Mouse (Mus musculus) kidney, postnatal 4 days (tissue): Measurements from ENCODE around the gene Rcor2.

Source experiments
- DNase-seq, 2 experiments: peaks; one replicate each; pipeline ENCODE4 v3.0.0; 2021; ENCODE audit warnings: mixed read lengths in 2 of 2

Gene Rcor2

GRCm38 (mm10) chr19:7265478-7266191 is 1.5 kb upstream of the Rcor2 start:
- DNase-seq, result peak in 1 of 2 experiments; percentile 47

DNA sequence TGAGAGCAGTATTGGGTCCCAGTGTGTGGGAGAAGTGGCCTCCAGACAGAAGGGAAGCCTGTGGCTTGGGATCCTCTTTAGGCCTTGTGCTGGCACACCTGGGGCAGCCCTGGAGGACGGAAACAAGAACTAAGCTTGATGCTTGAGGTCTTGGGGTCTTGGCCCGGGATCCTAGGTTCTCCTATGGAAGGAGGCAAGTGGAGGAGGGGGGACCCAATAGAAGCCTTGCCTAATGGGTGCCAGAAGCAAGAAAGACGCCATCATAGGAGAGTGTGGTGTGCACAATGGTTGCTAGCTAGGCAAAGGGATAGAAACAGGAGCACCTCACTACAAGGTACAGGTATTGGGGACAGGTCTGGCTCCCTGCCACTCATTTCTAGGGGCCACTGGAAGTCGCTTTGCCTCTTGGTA is 699 bp upstream of the Rcor2 start:
- DNase-seq, result no peak

DNA sequence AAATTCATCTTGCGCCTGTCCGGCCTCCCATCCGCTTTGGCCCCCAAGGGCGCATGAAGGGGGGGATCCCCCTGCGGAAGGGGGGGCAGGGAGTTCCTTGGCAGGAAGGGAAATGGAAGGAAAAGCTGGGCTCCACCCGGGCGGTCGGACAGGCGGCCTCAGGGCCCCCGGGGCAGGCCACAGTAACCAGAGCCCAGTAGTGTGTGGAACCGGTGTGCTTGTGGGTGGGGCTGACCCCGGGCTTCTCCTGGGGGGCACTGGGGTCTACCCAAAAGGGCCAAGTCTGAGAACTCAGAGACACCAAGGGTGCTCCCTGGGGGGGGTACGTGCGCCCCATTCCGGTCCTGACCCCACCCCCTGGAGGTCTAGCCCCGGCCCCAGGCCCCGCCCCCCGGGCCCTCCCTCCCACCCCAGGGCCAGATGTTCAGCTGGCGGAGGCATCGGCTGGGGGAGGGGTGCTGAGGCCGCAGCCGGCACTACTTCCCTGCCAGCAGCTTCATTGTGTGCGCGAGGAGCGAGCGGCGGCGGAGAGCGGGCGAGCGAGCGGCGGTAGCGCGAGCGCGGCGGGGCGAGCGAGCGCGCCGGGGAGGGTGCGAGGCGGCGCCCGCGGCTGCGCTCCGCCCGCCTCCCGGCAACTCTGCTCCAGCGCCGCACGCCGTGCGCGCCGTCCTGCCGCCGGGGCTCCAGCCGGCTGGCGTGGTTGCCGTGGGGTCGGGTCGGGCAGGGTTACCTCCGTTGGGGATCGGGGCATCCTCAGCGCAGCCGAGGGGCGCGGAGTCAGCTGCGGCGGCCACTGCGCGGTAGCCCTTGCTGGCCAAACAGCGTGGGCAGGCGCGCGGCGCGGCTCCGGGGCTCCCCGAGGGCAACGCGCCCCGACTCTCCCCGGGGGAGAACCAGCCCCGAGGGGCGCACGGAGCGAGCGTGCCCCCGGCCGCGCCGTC is 926 bp downstream of the Rcor2 start:
- peak; percentile 89 to 94 for DNase-seq

DNA sequence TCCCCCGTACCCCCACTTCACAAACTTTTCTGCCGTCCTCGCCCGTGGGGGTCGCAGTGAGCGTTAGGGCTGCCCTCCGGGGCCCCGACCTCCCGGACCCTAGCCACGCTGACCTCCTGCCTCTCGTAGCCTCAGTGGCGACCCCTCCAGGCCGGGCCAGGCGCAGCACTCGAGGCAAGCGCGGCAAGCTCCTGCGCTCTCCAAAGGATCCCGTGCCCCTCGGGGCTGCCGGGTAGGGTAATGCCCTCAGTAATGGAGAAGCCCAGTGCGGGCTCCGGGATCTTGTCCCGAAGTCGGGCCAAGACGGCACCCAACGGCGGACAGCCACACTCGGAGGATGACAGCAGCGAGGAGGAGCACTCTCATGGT is 1.6 kb downstream of the Rcor2 start:
- peak; percentile 90 to 93 for DNase-seq

GRCm38 (mm10) chr19:7269290-7270044 is 2.3 kb downstream of the Rcor2 start:
- DNase-seq, result peak in 1 of 2 experiments; percentile 48

GRCm38 (mm10) chr19:7273486-7273885 is 6.4 kb downstream of the Rcor2 start:
- DNase-seq, result no peak

- no peak for DNase-seq
Observed at GRCm38 (mm10) chr19:7274326-7274990, 7.3 kb downstream of the Rcor2 start.

DNA sequence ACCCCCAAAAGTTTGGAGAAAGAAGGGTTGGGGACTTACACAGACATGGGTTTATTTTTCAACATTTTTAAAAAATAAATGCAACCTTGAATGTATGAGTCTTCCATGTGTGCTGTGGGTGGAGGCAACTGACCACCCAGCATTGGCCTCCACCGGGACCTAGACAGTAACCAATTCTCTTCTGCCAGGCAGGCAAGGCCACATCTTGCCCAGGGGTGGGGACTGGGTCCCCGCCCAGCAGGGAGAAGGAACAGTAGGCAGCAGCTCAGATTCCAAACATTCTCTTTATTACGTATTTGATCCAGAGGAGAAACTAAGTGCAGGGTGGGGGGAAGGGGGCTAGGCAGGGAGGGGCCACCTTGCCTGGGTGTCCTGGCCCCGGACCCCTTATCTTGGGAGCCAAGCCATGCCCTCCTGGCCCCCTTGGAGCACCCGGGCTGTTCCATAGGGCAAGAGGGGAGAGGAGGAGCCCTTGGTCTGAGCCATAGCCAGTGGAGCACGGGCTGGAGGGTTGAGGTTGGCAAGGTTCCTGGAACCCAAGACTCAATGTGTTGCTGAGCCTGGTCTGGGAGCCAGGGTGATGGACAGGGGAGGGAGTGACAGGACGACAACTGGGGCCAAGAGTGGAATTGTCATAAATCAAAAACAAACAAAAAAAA is 8.1 kb downstream of the Rcor2 start:
- DNase-seq, result no peak

GRCm38 (mm10) chr19:7276053-7276659 is 9.0 kb downstream of the Rcor2 start:
- DNase-seq, result no peak

DNA sequence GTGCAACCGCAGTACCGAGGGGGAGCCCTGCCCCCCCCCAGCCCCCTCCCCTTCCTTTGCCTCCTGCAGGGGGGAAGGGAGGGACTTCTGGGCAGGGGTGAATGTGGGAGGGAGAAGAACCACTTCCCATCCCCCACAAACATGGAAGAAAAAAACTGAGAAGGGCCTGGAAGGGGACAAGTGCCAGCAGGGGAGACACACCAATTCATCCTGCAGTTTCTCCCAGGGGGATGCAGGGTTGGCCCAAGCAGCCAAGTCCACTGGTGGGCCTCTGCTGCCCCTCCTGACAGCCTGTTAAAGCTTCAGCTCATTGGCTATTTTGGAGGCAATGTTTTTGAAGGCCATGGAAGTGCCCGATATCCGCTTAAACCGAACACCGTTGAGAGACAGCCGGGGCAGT is 9.7 kb downstream of the Rcor2 start:
- DNase-seq, result no peak

DNA sequence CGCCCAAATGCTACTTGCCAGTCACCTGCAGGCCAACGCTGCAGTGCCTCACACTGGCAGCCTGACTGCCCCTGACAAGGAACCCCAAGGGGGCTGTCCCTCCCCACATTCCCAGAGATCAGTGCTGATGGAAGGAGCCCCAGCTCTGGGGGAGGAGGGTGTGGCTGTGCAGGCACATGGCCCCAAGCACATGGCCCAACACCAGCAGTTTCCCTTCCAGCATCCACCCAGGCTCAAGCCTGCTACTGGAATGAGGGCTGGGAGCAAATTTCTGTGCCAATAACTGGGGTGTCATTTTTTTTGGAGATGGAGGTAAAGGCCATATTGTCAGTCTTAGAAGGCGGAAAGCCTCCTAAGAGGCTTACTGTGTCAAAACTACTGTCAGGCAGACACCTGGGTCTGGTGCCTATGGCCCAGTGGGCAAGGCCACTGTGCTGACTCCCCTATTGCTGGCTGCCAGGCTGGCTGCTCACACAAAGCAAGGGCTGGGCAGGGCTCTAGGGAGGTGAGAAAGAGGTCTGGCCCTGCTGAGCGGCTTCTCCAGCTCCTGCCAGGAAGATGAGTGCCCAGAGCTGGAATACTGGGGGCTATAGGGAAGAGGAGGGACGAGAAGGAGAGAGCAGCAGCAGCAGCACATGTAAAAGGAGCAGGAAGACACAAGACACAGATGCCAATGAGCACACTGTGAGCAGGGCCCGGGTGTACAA is 11.2 kb downstream of the Rcor2 start:
- no peak for DNase-seq

- peak; percentile 63 to 78 for DNase-seq
Observed at GRCm38 (mm10) chr19:7279114-7279513, 12.0 kb downstream of the Rcor2 start.

- DNase-seq, result no peak
Observed at GRCm38 (mm10) chr19:7280557-7281330, 13.6 kb downstream of the Rcor2 start.

- DNase-seq, result no peak
Observed at GRCm38 (mm10) chr19:7286563-7287315, 19.6 kb downstream of the Rcor2 start.

DNA sequence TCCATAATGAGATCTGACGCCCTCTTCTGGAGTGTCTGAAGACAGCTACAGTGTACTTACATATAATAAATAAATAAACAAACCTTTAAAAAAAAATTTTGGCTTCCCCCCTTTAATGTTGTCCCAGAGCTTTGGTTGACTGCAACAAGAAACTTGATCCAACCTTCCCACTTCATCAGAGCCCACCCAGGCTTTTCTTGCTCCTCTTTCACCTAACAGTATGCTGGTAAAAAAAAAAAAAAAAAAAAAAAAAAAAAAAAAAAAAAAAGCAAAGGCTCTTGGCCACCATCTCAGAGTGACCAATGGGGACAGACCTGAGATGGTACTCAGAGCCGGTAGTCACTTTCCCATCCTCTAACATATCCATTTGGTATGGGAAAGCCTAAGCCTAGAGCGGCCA is 21.2 kb downstream of the Rcor2 start:
- no peak for DNase-seq

DNA sequence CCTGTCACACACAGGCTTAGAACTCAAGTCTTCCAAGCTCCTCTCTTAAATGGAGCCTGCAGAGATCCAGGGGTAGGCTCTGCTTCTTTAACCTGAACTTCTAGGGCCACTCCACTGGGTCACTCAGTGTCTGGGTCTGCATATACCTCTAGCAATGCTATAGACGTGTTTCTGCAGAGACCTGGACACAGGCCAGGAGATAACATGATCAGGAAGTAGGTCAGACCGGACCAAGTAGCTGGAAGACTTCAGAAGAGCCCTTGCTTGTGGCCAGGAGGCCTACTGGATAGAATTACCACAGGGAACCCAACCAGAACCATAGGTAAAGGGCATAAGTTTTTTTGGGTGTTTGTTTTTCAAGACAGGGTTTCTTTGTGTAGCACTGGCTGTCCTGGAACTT is 22.6 kb downstream of the Rcor2 start:
- no peak for DNase-seq

DNA sequence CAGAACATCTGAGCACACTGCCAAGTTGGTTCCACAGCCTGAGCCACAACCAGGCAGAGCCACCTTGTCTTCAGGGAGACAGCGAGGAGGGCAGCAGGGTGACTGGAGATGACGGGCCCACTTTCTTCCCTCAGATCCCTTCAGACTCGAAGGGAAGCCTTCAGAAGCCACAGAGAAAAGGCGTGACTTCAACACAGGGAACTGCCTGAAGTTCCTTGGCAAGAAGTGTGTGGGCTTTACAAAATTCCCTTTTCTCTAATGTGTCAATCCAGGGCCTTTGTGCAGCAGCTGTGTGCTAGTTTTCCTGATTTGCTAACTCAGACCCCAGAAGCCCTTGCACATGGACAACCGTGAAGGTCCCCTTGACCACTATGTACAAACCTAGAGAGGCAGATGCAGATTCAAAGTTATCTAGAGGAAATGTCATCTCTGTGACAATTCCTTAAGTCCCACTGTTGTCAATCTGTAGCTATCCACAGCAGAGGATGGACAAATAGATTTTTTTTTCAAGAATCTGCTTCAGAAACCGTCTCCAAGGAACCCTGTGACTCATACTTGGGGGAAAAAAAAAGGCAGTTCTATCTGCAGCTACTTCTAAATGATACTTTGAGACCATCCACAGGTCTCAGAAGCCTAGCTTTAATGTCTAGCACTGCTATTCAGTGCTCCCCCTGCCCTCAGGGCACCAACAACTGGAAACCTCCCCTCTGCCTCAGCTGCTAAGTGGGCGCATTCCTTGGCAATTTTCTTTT is 25.0 kb downstream of the Rcor2 start:
- DNase-seq, result no peak

- peak in 1 of 2 experiments; percentile 56 for DNase-seq
Observed at GRCm38 (mm10) chr19:7294098-7294876, 27.2 kb downstream of the Rcor2 start.
